Mouse (Mus musculus): ENCODE measurements around the gene Bach2. TPM values are rescaled to one million over a fixed set of nuclear protein-coding genes. Genes with fewer than 3 reads are reported as not detected.

Bach2 gene
- polyA plus RNA-seq, 1 experiment from 2014 or later = 5.9 TPM

DNA sequence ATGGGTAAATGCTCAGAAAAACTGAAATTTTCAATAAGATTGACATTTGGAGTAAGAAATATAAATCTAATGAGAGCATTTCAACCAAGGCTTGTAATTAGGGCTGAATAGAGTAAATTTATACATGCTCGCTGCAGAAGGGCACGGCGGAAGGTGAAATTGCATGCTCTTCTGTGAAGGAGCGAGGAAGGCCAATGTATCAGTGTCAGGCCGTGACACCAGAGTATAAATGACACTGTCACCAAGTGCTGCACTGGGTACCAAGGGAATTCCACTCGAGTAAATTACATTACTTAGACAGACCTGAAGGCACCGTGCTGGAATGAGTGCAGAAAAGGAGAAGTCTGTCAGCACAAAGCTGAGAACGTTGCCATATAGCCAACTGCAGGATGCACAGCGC, 190.1 kb downstream of the Bach2 start:
- DNase-seq (ENCODE audit: low spot score) (no peak), ATAC-seq (replicated peaks; ENCODE audit: low FRiP score, low read depth) (no peak)
- TF ChIP-seq CTCF (IDR thresholded peaks at IDR 0.05; ENCODE audit: low read depth) = no peak
- Histone ChIP-seq H3K4me1 (replicated peaks; ENCODE audit: insufficient read depth, low read length) (0 out of 2 replicates have a peak, but pooled peaks cover 5% of the 10 kb centered on the region), H3K4me3 (replicated peaks; ENCODE audit: low read depth, low read length) (no peak overlapping the region), H3K36me3 (ENCODE audit: insufficient read depth, low read length) (no peaks in the 10 kb centered on the region), H3K27ac (no peak overlapping the region), H3K4me2 (ENCODE audit: low read length) (no peak overlapping the region), H3K9ac (ENCODE audit: low read depth, low read length) (no peak overlapping the region), H3K9me3 (replicated peaks; ENCODE audit: low read length) (no peaks in the 10 kb centered on the region), H3K27me3 (ENCODE audit: insufficient read depth, low read length) (no peaks in the 10 kb centered on the region)
- 65% methylated on average over 9 of the region's 9 CpGs for WGBS

GRCm38 (mm10) chr4:32430136-32430535, 191.5 kb downstream of the Bach2 start:
- TF ChIP-seq CTCF (IDR thresholded peaks at IDR 0.05; ENCODE audit: low read depth) = no peak
- no peaks in the 10 kb centered on the region for H3K27me3 ChIP-seq (ENCODE audit: insufficient read depth, low read length)
- no peak overlapping the region for H3K4me2 ChIP-seq (ENCODE audit: low read length)
- H3K9ac ChIP-seq (ENCODE audit: low read depth, low read length) = no peak overlapping the region
- no peaks in the 10 kb centered on the region for H3K9me3 ChIP-seq (replicated peaks; ENCODE audit: low read length)
- 0 out of 2 replicates have a peak, but pooled peaks cover 5% of the 10 kb centered on the region for H3K4me1 ChIP-seq (replicated peaks; ENCODE audit: insufficient read depth, low read length)
- DNase-seq (ENCODE audit: low spot score) (no peak), ATAC-seq (replicated peaks; ENCODE audit: low FRiP score, low read depth) (no peak)
- H3K36me3 ChIP-seq (ENCODE audit: insufficient read depth, low read length) = no peaks in the 10 kb centered on the region
- H3K27ac ChIP-seq = no peak overlapping the region
- H3K4me3 ChIP-seq (replicated peaks; ENCODE audit: low read depth, low read length) = no peak overlapping the region
- 84% methylated on average over 11 of the region's 11 CpGs for WGBS

DNA sequence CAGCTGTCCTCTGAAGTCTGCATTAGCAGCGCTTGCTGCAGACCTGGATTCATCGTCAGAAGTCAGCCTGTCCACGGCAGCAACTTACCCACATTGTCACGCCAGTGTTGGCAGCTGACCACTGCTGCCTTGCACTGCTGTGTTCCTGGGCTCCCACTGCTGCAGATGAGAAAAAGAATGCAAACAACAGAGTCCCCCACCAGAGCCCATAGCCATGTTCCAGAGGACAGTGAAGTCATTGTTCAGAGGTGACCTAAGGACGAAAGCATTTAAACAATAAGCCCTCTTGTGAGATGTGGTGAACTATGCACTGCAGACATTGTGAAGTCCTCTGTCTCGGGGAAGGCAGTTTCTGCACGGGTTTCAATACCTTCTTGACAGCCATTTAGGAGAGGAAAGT, 192.4 kb downstream of the Bach2 start:
- no peak overlapping the region for H3K9ac ChIP-seq (ENCODE audit: low read depth, low read length)
- DNase-seq (ENCODE audit: low spot score) = no peak
- H3K36me3 ChIP-seq (ENCODE audit: insufficient read depth, low read length) = no peaks in the 10 kb centered on the region
- 54% methylated on average over 7 of the region's 7 CpGs for WGBS
- H3K4me3 ChIP-seq (replicated peaks; ENCODE audit: low read depth, low read length) = no peak overlapping the region
- 0 out of 2 replicates have a peak, but pooled peaks cover 5% of the 10 kb centered on the region for H3K4me1 ChIP-seq (replicated peaks; ENCODE audit: insufficient read depth, low read length)
- no peak overlapping the region for H3K27ac ChIP-seq
- H3K4me2 ChIP-seq (ENCODE audit: low read length) = no peak overlapping the region
- no peak for TF ChIP-seq CTCF (IDR thresholded peaks at IDR 0.05; ENCODE audit: low read depth)
- H3K9me3 ChIP-seq (replicated peaks; ENCODE audit: low read length) = no peaks in the 10 kb centered on the region
- H3K27me3 ChIP-seq (ENCODE audit: insufficient read depth, low read length) = no peaks in the 10 kb centered on the region
- ATAC-seq (replicated peaks; ENCODE audit: low FRiP score, low read depth) = no peak

- no peak overlapping the region for H3K27ac ChIP-seq
- H3K36me3 ChIP-seq (ENCODE audit: insufficient read depth, low read length) = no peaks in the 10 kb centered on the region
- no peak overlapping the region for H3K4me3 ChIP-seq (replicated peaks; ENCODE audit: low read depth, low read length)
- H3K9me3 ChIP-seq (replicated peaks; ENCODE audit: low read length) = no peaks in the 10 kb centered on the region
- no peak overlapping the region for H3K9ac ChIP-seq (ENCODE audit: low read depth, low read length)
- 0 out of 2 replicates have a peak, but pooled peaks cover 5% of the 10 kb centered on the region for H3K4me1 ChIP-seq (replicated peaks; ENCODE audit: insufficient read depth, low read length)
- no peak overlapping the region for H3K4me2 ChIP-seq (ENCODE audit: low read length)
- 27% methylated on average over 10 of the region's 10 CpGs for WGBS
- no peak for TF ChIP-seq CTCF (IDR thresholded peaks at IDR 0.05; ENCODE audit: low read depth)
- H3K27me3 ChIP-seq (ENCODE audit: insufficient read depth, low read length) = no peaks in the 10 kb centered on the region
- ATAC-seq (replicated peaks; ENCODE audit: low FRiP score, low read depth) = no peak
- no peak for DNase-seq (ENCODE audit: low spot score)
Observed at GRCm38 (mm10) chr4:32432271-32432781, 193.7 kb downstream of the Bach2 start.

DNA sequence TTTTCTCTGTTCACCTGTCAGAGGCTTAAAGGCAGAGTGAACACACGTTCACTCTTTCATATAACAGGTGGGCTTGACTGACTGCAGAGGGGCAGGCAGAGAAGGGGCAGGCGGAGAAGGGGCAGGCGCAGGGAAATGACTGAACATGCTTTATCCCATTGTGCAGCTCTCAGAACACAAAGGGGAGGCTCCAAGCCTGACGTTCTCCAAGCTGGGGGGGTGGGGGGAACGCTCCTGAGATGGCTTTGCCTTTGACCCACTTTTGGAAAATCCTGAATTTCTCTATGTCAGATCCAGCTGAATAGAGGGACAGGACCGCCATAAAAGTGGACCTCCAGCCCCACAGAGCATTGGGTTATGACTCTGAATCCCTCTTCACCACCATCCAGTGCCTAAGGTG, 194.3 kb downstream of the Bach2 start:
- Histone ChIP-seq H3K4me1 (replicated peaks; ENCODE audit: insufficient read depth, low read length) (0 out of 2 replicates have a peak, but pooled peaks cover 5% of the 10 kb centered on the region), H3K4me2 (ENCODE audit: low read length) (no peak overlapping the region), H3K27ac (no peak overlapping the region), H3K27me3 (ENCODE audit: insufficient read depth, low read length) (no peaks in the 10 kb centered on the region), H3K9me3 (replicated peaks; ENCODE audit: low read length) (no peaks in the 10 kb centered on the region), H3K36me3 (ENCODE audit: insufficient read depth, low read length) (no peaks in the 10 kb centered on the region), H3K9ac (ENCODE audit: low read depth, low read length) (no peak overlapping the region), H3K4me3 (replicated peaks; ENCODE audit: low read depth, low read length) (no peak overlapping the region)
- TF ChIP-seq CTCF (IDR thresholded peaks at IDR 0.05; ENCODE audit: low read depth) = no peak
- ATAC-seq (replicated peaks; ENCODE audit: low FRiP score, low read depth) (no peak), DNase-seq (ENCODE audit: low spot score) (no peak)
- 58% methylated on average over 6 of the region's 6 CpGs for WGBS

DNA sequence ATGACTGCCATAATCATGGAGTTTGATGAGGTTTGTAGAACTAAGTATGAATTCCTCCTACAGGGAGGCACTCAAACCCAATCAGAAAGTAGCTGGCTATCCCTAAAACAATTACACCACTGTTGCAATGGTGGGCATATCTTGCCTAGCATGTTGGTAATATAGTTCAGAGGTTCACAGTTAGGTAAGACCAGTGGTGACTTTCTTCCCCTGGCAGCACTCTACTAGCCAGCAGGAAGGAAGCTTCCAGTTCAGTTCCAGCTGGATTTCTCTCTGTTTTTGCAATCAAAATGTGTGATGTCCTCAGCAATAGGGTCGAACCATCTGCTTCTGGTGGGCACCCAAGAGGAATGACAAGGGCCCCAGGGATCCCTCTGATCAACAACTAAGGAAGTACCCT, 196.0 kb downstream of the Bach2 start:
- WGBS = 92% methylated on average over 1 of the region's 1 CpGs
- Histone ChIP-seq H3K4me3 (replicated peaks; ENCODE audit: low read depth, low read length) (no peak overlapping the region), H3K27ac (no peak overlapping the region), H3K36me3 (ENCODE audit: insufficient read depth, low read length) (no peaks in the 10 kb centered on the region), H3K4me2 (ENCODE audit: low read length) (no peak overlapping the region), H3K9me3 (replicated peaks; ENCODE audit: low read length) (no peaks in the 10 kb centered on the region), H3K27me3 (ENCODE audit: insufficient read depth, low read length) (no peaks in the 10 kb centered on the region), H3K4me1 (replicated peaks; ENCODE audit: insufficient read depth, low read length) (0 out of 2 replicates have a peak, but pooled peaks cover 5% of the 10 kb centered on the region), H3K9ac (ENCODE audit: low read depth, low read length) (no peak overlapping the region)
- ATAC-seq (replicated peaks; ENCODE audit: low FRiP score, low read depth) (no peak), DNase-seq (ENCODE audit: low spot score) (no peak)
- TF ChIP-seq CTCF (IDR thresholded peaks at IDR 0.05; ENCODE audit: low read depth) = no peak
